Mouse (Mus musculus): Measurements from ENCODE around the gene Rnf187. TPM values are rescaled to one million over a fixed set of nuclear protein-coding genes. Genes with fewer than 3 reads are reported as not detected.
A peak's percentile ranks its signal among the peaks of the same experiment; 100 is the strongest.

Rnf187 gene
- polyA plus RNA-seq, 1 experiment from 2014 or later: 217 TPM

DNA sequence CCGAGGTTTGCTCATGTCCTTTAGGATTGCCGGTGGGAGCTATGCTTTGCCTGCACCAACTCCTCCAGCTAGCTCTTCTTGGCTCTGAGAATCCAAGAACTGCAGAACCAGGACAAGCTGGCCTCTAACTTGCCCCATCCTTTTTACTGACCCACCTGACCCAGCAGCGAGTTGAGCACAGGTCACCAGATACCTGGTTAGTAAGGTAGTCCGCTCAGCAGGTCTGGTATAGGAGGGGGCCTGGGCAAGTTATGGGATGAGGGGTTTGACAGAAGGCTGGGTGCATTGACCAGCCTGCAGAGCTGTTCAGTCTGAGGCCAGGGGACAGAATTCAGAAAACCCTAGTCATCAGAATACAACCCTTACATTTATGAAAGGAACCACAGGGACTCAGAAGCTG is 9.7 kb downstream of the Rnf187 start:
- WGBS: 62% methylated on average over 4 of the region's 4 CpGs
- Histone ChIP-seq H3K27me3 (ENCODE audit: insufficient read depth, low read length) (no peaks in the 10 kb centered on the region), H3K4me2 (replicated peaks; ENCODE audit: low read depth, low read length) (no peak overlapping the region)

DNA sequence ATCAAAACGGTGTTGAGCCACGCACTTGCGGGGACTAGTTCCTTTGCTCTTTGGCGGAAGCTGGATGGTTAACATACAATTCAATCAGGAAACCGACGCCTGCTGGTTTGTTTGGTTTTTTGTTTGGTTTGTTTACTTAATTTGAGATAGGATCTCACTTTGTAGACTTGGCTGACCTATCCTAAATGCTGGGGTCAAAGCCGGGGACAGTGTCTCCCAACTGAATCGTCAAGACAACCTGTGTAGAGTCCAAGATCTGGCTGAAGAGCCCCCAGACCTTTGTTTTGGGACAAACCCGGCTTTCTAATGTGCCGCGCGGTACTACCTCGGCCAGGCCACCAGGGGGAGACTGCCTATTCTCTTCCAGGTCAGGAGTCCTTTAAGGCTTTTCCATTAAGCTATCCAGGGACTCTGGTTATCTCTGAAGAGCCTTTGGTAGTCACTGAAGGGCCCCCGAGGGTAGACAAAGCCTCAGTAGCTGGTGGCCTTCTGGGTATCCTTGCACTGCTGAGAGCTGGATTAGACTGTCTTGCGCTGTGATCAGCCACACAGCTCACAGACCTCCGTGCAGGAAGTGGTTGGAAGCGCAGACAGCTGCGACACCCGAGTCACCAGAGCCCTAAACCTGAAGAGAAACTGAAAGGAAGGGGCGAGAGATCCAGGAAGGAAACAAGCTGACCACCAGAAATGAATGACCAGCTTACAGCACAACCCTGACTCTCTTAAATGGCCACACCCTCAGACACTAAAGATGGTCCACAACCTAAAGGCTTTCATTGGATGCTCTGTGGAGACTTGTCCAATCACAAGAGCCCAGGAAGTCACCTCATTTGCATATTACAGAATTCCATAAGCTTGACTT is 10.7 kb downstream of the Rnf187 start:
- Histone ChIP-seq H3K27ac (ENCODE audit: low read length) (peak overlapping the region; percentile 55), H3K4me2 (replicated peaks; ENCODE audit: low read depth, low read length) (peak overlapping the region; percentile 46), H3K4me3 (ENCODE audit: low read length) (peak overlapping the region; percentile 31), H3K4me1 (ENCODE audit: insufficient read depth, low read length) (peaks cover 4% of the 10 kb centered on the region), H3K9me3 (ENCODE audit: low read length) (no peaks in the 10 kb centered on the region), H3K27me3 (ENCODE audit: insufficient read depth, low read length) (no peaks in the 10 kb centered on the region), H3K9ac (replicated peaks; ENCODE audit: low read length) (peak overlapping the region; percentile 48; the same call in 1 of the 2 replicates), H3K36me3 (ENCODE audit: insufficient read depth, low read length) (peaks cover 22% of the 10 kb centered on the region)
- peak; percentile 70 for ATAC-seq (ENCODE audit: low FRiP score, low TSS enrichment)
- WGBS: 31% methylated on average over 20 of the region's 20 CpGs

More for the DNA sequence above, 9.7 kb downstream of the Rnf187 start:
- Histone ChIP-seq H3K27ac (ENCODE audit: low read length) (0 out of 2 replicates have a peak overlapping the region, but pooled peaks have one; percentile 13), H3K4me3 (ENCODE audit: low read length) (no peak overlapping the region), H3K4me1 (ENCODE audit: insufficient read depth, low read length) (peaks cover 4% of the 10 kb centered on the region), H3K36me3 (ENCODE audit: insufficient read depth, low read length) (peaks cover 33% of the 10 kb centered on the region), H3K9me3 (ENCODE audit: low read length) (no peaks in the 10 kb centered on the region), H3K9ac (replicated peaks; ENCODE audit: low read length) (no peak overlapping the region)
- ATAC-seq (ENCODE audit: low FRiP score, low TSS enrichment): no peak

DNA sequence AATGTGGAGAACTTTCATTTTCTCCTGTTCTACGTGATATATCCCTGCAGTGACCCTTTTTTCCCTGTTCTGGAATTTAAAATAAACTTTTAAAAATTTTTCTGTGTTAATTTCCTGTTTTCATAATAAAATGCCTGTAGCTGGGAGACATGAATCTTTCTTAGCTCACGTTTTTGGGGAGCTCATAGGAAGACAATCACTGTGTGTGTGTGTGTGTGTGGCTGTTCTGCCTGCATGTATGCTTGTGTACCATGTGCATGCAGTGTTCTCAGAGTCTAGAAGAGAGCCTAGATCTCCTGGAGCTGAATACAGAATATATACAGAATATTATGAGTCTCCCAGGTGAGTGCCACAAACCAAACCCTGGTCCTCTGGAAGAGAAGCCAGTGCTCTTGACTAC is 11.7 kb downstream of the Rnf187 start:
- Histone ChIP-seq H3K9ac (replicated peaks; ENCODE audit: low read length) (no peak overlapping the region), H3K27me3 (ENCODE audit: insufficient read depth, low read length) (no peaks in the 10 kb centered on the region), H3K4me1 (ENCODE audit: insufficient read depth, low read length) (peaks cover 4% of the 10 kb centered on the region), H3K4me2 (replicated peaks; ENCODE audit: low read depth, low read length) (no peak overlapping the region), H3K4me3 (ENCODE audit: low read length) (no peak overlapping the region), H3K27ac (ENCODE audit: low read length) (no peak overlapping the region), H3K36me3 (ENCODE audit: insufficient read depth, low read length) (peaks cover 13% of the 10 kb centered on the region), H3K9me3 (ENCODE audit: low read length) (no peaks in the 10 kb centered on the region)
- no peak for ATAC-seq (ENCODE audit: low FRiP score, low TSS enrichment)
- WGBS: 55% methylated on average over 2 of the region's 2 CpGs

DNA sequence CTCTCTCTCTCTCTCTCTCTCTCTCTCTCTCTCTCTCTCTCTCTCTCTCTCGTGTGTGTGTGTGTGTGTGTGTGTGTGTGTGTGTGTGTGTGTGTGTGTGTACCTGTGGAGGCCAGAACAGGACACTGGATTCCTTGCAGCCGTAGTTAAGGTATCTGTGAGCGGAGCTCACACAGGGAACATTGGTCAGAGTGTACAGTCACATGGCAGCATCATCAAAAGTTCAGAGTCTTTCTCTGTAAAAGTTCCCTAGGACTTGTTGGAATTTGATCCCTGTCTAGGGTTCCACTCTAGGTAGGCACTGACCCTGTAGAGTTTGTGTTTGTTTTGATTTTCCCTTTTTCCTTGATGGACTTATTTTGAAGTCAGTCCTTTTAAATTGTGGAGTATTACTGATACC is 12.1 kb downstream of the Rnf187 start:
- Histone ChIP-seq H3K27ac (ENCODE audit: low read length) (no peak overlapping the region), H3K36me3 (ENCODE audit: insufficient read depth, low read length) (peaks cover 9% of the 10 kb centered on the region; the same call in 1 of the 2 replicates), H3K4me2 (replicated peaks; ENCODE audit: low read depth, low read length) (no peak overlapping the region), H3K4me3 (ENCODE audit: low read length) (no peak overlapping the region), H3K4me1 (ENCODE audit: insufficient read depth, low read length) (peaks cover 4% of the 10 kb centered on the region), H3K27me3 (ENCODE audit: insufficient read depth, low read length) (no peaks in the 10 kb centered on the region), H3K9me3 (ENCODE audit: low read length) (no peaks in the 10 kb centered on the region), H3K9ac (replicated peaks; ENCODE audit: low read length) (no peak overlapping the region)
- no peak for ATAC-seq (ENCODE audit: low FRiP score, low TSS enrichment)
- WGBS: 78% methylated on average over 2 of the region's 3 CpGs

- H3K4me3 ChIP-seq (ENCODE audit: low read length): no peak overlapping the region
- ATAC-seq (ENCODE audit: low FRiP score, low TSS enrichment): no peak
- H3K27ac ChIP-seq (ENCODE audit: low read length): no peak overlapping the region
- no peaks in the 10 kb centered on the region for H3K9me3 ChIP-seq (ENCODE audit: low read length)
- no peaks in the 10 kb centered on the region for H3K27me3 ChIP-seq (ENCODE audit: insufficient read depth, low read length)
- no peak overlapping the region for H3K4me2 ChIP-seq (replicated peaks; ENCODE audit: low read depth, low read length)
- no peaks in the 10 kb centered on the region for H3K4me1 ChIP-seq (ENCODE audit: insufficient read depth, low read length)
- WGBS: 78% methylated on average over 9 of the region's 9 CpGs
- no peak overlapping the region for H3K9ac ChIP-seq (replicated peaks; ENCODE audit: low read length)
- H3K36me3 ChIP-seq (ENCODE audit: insufficient read depth, low read length): no peaks in the 10 kb centered on the region
Measured at GRCm38 (mm10) chr11:58922420-58922819, 16.3 kb downstream of the Rnf187 start.

DNA sequence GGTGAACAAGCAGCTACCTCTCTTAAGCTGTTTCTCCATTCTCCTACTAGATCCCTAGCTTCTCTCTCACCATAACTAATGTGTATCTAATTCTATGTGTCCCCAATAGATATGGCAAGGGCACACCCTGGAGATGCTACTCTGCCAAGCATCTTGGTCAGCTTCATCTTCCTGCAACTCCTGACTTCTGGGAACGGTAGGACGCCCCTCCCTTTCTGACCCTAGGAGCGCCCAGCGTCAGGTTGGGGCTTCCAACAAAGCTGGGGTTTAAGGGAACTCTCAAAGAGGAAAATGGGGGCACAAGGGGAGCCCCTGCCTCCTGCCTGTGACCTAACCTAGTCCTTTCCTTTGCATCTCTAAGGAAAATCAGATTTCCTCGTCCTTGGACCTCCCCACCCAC is 20.0 kb downstream of the Rnf187 start:
- H3K4me1 ChIP-seq (ENCODE audit: insufficient read depth, low read length): no peaks in the 10 kb centered on the region
- no peak overlapping the region for H3K9ac ChIP-seq (replicated peaks; ENCODE audit: low read length)
- no peak overlapping the region for H3K27ac ChIP-seq (ENCODE audit: low read length)
- ATAC-seq (ENCODE audit: low FRiP score, low TSS enrichment): no peak
- 75% methylated on average over 5 of the region's 5 CpGs for WGBS
- H3K4me2 ChIP-seq (replicated peaks; ENCODE audit: low read depth, low read length): no peak overlapping the region
- no peaks in the 10 kb centered on the region for H3K36me3 ChIP-seq (ENCODE audit: insufficient read depth, low read length)
- H3K9me3 ChIP-seq (ENCODE audit: low read length): no peaks in the 10 kb centered on the region
- no peak overlapping the region for H3K4me3 ChIP-seq (ENCODE audit: low read length)
- H3K27me3 ChIP-seq (ENCODE audit: insufficient read depth, low read length): no peaks in the 10 kb centered on the region

GRCm38 (mm10) chr11:58917745-58918366 is 20.9 kb downstream of the Rnf187 start, which contains the start of gene Btnl10:
Btnl10 (plus strand) TSS chr11:58917908.
- H3K4me3 ChIP-seq (ENCODE audit: low read length): no peak within 1 kb of the TSS
- no peak within 1 kb of the TSS for H3K4me2 ChIP-seq (replicated peaks; ENCODE audit: low read depth, low read length)
- H3K4me1 ChIP-seq (ENCODE audit: insufficient read depth, low read length): no peaks in the 10 kb centered on the region
- H3K9ac ChIP-seq (replicated peaks; ENCODE audit: low read length): no peak within 1 kb of the TSS
- ATAC-seq (ENCODE audit: low FRiP score, low TSS enrichment): no peak
- H3K27ac ChIP-seq (ENCODE audit: low read length): no peak within 1 kb of the TSS
- WGBS: 77% methylated on average over 12 of the region's 12 CpGs
- no peaks in the 10 kb centered on the region for H3K9me3 ChIP-seq (ENCODE audit: low read length)
- H3K36me3 ChIP-seq (ENCODE audit: insufficient read depth, low read length): no peaks in the 10 kb centered on the region
- no peaks in the 10 kb centered on the region for H3K27me3 ChIP-seq (ENCODE audit: insufficient read depth, low read length)

- H3K4me3 ChIP-seq (ENCODE audit: low read length): no peak overlapping the region
- no peak for ATAC-seq (ENCODE audit: low FRiP score, low TSS enrichment)
- H3K9ac ChIP-seq (replicated peaks; ENCODE audit: low read length): no peak overlapping the region
- H3K9me3 ChIP-seq (ENCODE audit: low read length): no peaks in the 10 kb centered on the region
- no peaks in the 10 kb centered on the region for H3K4me1 ChIP-seq (ENCODE audit: insufficient read depth, low read length)
- no peak overlapping the region for H3K27ac ChIP-seq (ENCODE audit: low read length)
- WGBS: 56% methylated on average over 14 of the region's 14 CpGs
- H3K27me3 ChIP-seq (ENCODE audit: insufficient read depth, low read length): no peaks in the 10 kb centered on the region
- H3K4me2 ChIP-seq (replicated peaks; ENCODE audit: low read depth, low read length): no peak overlapping the region
- no peaks in the 10 kb centered on the region for H3K36me3 ChIP-seq (ENCODE audit: insufficient read depth, low read length)
Measured at GRCm38 (mm10) chr11:58916879-58917744, 21.6 kb downstream of the Rnf187 start.

GRCm38 (mm10) chr11:58914461-58915028 is 24.2 kb downstream of the Rnf187 start:
- ATAC-seq (ENCODE audit: low FRiP score, low TSS enrichment): peak; percentile 54
- peak overlapping the region; percentile 56 for H3K4me2 ChIP-seq (replicated peaks; ENCODE audit: low read depth, low read length)
- no peak overlapping the region for H3K27ac ChIP-seq (ENCODE audit: low read length)
- no peaks in the 10 kb centered on the region for H3K9me3 ChIP-seq (ENCODE audit: low read length)
- H3K36me3 ChIP-seq (ENCODE audit: insufficient read depth, low read length): no peaks in the 10 kb centered on the region
- H3K9ac ChIP-seq (replicated peaks; ENCODE audit: low read length): peak overlapping the region; percentile 61
- H3K4me3 ChIP-seq (ENCODE audit: low read length): peak overlapping the region; percentile 33
- 17% methylated on average over 17 of the region's 17 CpGs for WGBS
- H3K27me3 ChIP-seq (ENCODE audit: insufficient read depth, low read length): no peaks in the 10 kb centered on the region
- H3K4me1 ChIP-seq (ENCODE audit: insufficient read depth, low read length): no peaks in the 10 kb centered on the region
